Mouse (Mus musculus) liver, adult 2 months (tissue): Measurements from ENCODE around the gene Azgp1. TPM values are rescaled to one million over a fixed set of nuclear protein-coding genes. Genes with fewer than 3 reads are reported as not detected.
"Not testable (repeated sequence)": the region's sequence is repeated elsewhere in the genome, so short reads cannot be mapped to it uniquely, and the experiment has no call there.

Experiments used
- DNase-seq: peaks from one replicate; pipeline ENCODE4 v3.0.0-alpha.2; 2011; ENCODE audit warnings: low read depth, low spot score; ENCODE audit errors: extremely low read depth
- H3K27ac ChIP-seq: fragments of 200-500 bp; replicated peaks from 2 replicates; pipeline ENCODE4 v1.5.1; 2012; ENCODE audit warnings: low read depth, mild to moderate bottlenecking, control low read depth, inconsistent platforms, low read length; ENCODE audit not compliant: insufficient read depth
- H3K27me3 ChIP-seq: fragments of 200-500 bp; 2 replicates; pipeline ENCODE4 v1.6.1; 2012; ENCODE audit warnings: mild to moderate bottlenecking, moderate library complexity, low read length, inconsistent platforms; ENCODE audit not compliant: control insufficient read depth, insufficient read depth
- H3K36me3 ChIP-seq: fragments of 200-500 bp; 2 replicates; pipeline ENCODE4 v1.6.1; 2012; ENCODE audit warnings: low read length, inconsistent platforms; ENCODE audit not compliant: control insufficient read depth, insufficient read depth
- H3K4me1 ChIP-seq: fragments of 200-500 bp; 2 replicates; pipeline ENCODE4 v1.6.1; 2011; ENCODE audit warnings: low read length; ENCODE audit not compliant: control insufficient read depth, insufficient read depth
- H3K4me3 ChIP-seq: fragments of 200-500 bp; 2 replicates; pipeline ENCODE4 v1.5.1; 2011; ENCODE audit warnings: low read depth, mild to moderate bottlenecking, control low read depth, low read length, moderate library complexity; ENCODE audit not compliant: insufficient read depth
- H3K79me2 ChIP-seq: fragments of 200-500 bp; 2 replicates; pipeline ENCODE4 v1.6.1; 2012; ENCODE audit warnings: inconsistent platforms, mild to moderate bottlenecking, low read length, moderate library complexity; ENCODE audit not compliant: control insufficient read depth, insufficient read depth
- H3K9ac ChIP-seq: fragments of 200-500 bp; 2 replicates; pipeline ENCODE4 v1.6.1; 2012; ENCODE audit warnings: low read depth, mild to moderate bottlenecking, control low read depth, inconsistent platforms, low read length
- CTCF ChIP-seq: fragments of 200-500 bp; IDR thresholded peaks from 2 replicates; pipeline ENCODE4 v1.5.1; 2011; ENCODE audit warnings: low read depth, low read length, control low read depth
- POLR2A ChIP-seq: fragments of 200-500 bp; IDR thresholded peaks from 2 replicates; pipeline ENCODE4 v1.6.1; 2011; ENCODE audit warnings: low read length, control low read depth; ENCODE audit not compliant: insufficient read depth; ENCODE audit errors: extremely low read depth
- WGBS: fragments of 180-500 bp; shearing (Covaris S2); methylation state at CpG from one replicate; pipeline ENCODE4 v1.1.7; 2018; 5-methylcytosine and 5-hydroxymethylcytosine counted together
- polyA plus RNA-seq: library from polyadenylated mRNA; depleted of rRNA; stranded (reverse); fragments of >200 nt; gene quantifications from 2 replicates; pipeline ENCODE4 v1.2.3, GENCODE M21; 2012; rRNA removed
- total RNA-seq: library from RNA; depleted of rRNA; stranded (reverse); fragments of >200 nt; gene quantifications from 2 replicates; pipeline ENCODE4 v1.2.3, GENCODE M21; 2014; rRNA removed

The Azgp1 gene
- 1,462 and 1,614 TPM in 2 replicates for total RNA-seq
- polyA plus RNA-seq, result 1,097 and 1,209 TPM in 2 replicates

DNA sequence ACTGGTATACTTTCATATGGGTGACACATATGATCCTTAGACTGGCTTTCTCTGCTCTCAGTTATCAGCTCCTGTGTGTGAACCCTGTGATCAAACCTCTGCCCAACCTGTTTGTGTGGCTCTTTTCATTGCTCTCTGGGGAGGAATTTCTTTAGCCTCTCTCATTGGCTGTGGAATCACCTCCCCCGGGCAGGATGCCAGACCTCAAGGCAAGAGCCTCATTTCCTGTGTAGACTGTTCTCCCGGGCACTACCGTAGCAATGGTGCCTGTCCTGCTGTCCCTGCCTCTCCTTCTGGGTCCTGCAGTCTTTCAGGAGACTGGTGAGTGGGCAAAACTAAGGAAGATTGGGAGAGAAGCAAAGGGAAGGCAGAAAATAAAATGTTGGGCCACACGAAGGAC is at the start of gene Azgp1:
Azgp1 (plus strand) TSS at position 221 of the 400 bp plus-strand sequence.
- WGBS, result 11% methylated on average over 4 of the region's 4 CpGs

DNA sequence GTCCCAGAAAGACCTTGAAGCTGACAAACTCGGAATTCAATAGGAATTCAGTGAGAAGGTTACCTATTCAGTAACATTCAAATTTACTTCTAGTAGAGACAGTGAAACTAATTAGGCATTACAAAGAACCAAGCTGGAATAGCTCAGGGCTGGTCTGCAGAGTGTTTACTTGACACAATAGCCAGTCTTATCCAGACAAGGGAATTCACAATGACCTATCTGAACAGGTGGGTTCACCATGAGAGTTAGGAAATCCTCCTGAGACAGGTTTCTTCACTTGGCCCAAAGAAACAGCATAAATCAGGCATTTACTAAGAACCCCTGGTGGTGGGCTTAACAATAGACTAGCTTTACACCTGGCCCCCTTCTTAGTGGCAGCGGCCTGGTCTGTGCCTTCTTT is 47.4 kb upstream of the Azgp1 start:
- H3K79me2 ChIP-seq, H3K27me3 ChIP-seq, H3K4me3 ChIP-seq, H3K27ac ChIP-seq, H3K36me3 ChIP-seq, DNase-seq, H3K4me1 ChIP-seq, H3K9ac ChIP-seq: not testable (repeated sequence)
- WGBS, result 85% methylated on average over 2 of the region's 2 CpGs

More for the DNA sequence above, at the start of gene Azgp1:
- Histone ChIP-seq H3K79me2 (peaks cover 15% of the 10 kb centered on the region; the same call in 1 of the 2 replicates), H3K27ac (peak within 1 kb of the TSS; percentile 98), H3K36me3 (peaks cover 9% of the 10 kb centered on the region), H3K27me3 (no peaks in the 10 kb centered on the region), H3K4me3 (peak within 1 kb of the TSS; percentile 85), H3K9ac (peak within 1 kb of the TSS; percentile 91), H3K4me1 (peaks cover 29% of the 10 kb centered on the region)
- DNase-seq, result peak; percentile 96
- TF ChIP-seq POLR2A (peak; percentile 95), CTCF (no peak)

DNA sequence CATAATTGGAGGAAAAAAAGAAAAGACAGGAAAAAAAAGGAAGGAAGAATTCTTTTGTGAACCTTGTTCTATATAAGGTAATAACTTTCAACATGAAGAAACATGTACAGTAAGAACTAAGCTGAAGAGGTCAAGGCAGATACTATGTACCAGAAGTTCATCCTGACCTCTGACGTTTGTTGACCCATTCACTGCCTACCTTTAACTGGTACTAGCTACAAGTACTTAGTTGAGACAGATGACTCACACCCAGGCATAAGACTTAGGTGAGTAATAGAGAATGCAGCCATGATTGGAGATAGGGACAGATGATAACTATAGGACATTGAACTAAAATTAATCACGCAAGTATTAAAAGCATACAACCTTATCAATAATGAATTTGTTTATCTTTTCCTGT is 44.8 kb upstream of the Azgp1 start:
- H3K36me3 ChIP-seq, result no peaks in the 10 kb centered on the region
- H3K79me2 ChIP-seq, result no peaks in the 10 kb centered on the region
- TF ChIP-seq POLR2A (no peak), CTCF (no peak)
- H3K27me3 ChIP-seq, result no peaks in the 10 kb centered on the region
- DNase-seq, result no peak
- H3K4me3 ChIP-seq, result no peak overlapping the region
- WGBS, result 60% methylated on average over 2 of the region's 2 CpGs
- no peak overlapping the region for H3K9ac ChIP-seq
- H3K27ac ChIP-seq, result no peak overlapping the region
- H3K4me1 ChIP-seq, result no peaks in the 10 kb centered on the region

GRCm38 (mm10) chr5:137937238-137937637 is 44.1 kb upstream of the Azgp1 start:
- Histone ChIP-seq H3K4me1 (no peaks in the 10 kb centered on the region), H3K4me3 (no peak overlapping the region), H3K9ac (no peak overlapping the region), H3K27ac (no peak overlapping the region), H3K27me3 (no peaks in the 10 kb centered on the region), H3K79me2 (no peaks in the 10 kb centered on the region), H3K36me3 (no peaks in the 10 kb centered on the region)
- no peak for DNase-seq
- TF ChIP-seq CTCF (peak; percentile 35; the same call in 1 of the 2 replicates), POLR2A (no peak)
- 67% methylated on average over 4 of the region's 4 CpGs for WGBS

DNA sequence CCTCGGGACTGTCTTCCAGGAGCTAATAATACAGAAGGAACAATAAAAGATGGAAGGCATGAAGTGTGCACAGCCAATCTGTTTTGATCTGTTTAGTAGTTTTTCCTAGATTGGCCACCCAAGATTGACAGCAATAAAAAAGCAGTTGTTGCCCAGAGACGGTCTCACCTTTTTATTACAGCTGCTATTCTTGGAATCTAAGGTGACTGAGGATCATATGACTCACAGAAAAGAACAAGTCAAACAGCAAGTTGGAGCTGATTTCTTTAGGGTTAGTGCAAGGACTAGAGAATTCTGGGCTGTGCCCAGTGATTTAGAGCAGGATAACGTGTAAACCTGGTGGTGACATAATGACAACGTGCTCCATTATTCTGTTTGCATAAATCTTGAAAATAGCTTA is 40.4 kb upstream of the Azgp1 start:
- Histone ChIP-seq H3K36me3 (no peaks in the 10 kb centered on the region), H3K27me3 (no peaks in the 10 kb centered on the region), H3K27ac (no peak overlapping the region), H3K4me1 (no peaks in the 10 kb centered on the region; the same call in 1 of the 2 replicates), H3K4me3 (no peak overlapping the region), H3K79me2 (no peaks in the 10 kb centered on the region), H3K9ac (no peak overlapping the region)
- TF ChIP-seq POLR2A (no peak), CTCF (no peak)
- no peak for DNase-seq
- WGBS, result 89% methylated on average over 4 of the region's 4 CpGs

GRCm38 (mm10) chr5:137943133-137943532 is 38.2 kb upstream of the Azgp1 start:
- 10% methylated on average over 1 of the region's 1 CpGs for WGBS
- TF ChIP-seq POLR2A (no peak), CTCF (no peak)
- no peak overlapping the region for H3K27ac ChIP-seq
- no peaks in the 10 kb centered on the region; the same call in 1 of the 2 replicates for H3K4me1 ChIP-seq
- no peak overlapping the region for H3K4me3 ChIP-seq
- no peak overlapping the region for H3K9ac ChIP-seq
- H3K27me3 ChIP-seq, result no peaks in the 10 kb centered on the region
- DNase-seq, result peak; percentile 37
- no peaks in the 10 kb centered on the region for H3K79me2 ChIP-seq
- H3K36me3 ChIP-seq, result no peaks in the 10 kb centered on the region
